Mouse (Mus musculus) megakaryocyte, embryonic 14.5 days (primary cell): ENCODE measurements at regions not wholly inside any gene's neighbourhood (a gene's known extent, or its start where the extent isn't known, plus 50 kb on each side); places are given as distances from the start of the nearest gene placed in this dataset.

ENCODE experiments used
- FLI1 ChIP-seq: IDR thresholded peaks from 2 replicates; pipeline ENCODE4 v1.6.1; 2012; ENCODE audit warnings: low read length, inconsistent platforms, mixed read lengths
- GATA1 ChIP-seq: IDR thresholded peaks from 3 replicates; pipeline ENCODE4 v1.6.1; 2012; ENCODE audit warnings: mixed read lengths, low read length, inconsistent platforms, borderline replicate concordance

GRCm38 (mm10) chr14:120172058-120172457 is 103.4 kb upstream of the Mbnl2 start:
- TF ChIP-seq GATA1 (no peak), FLI1 (no peak)
